Mouse (Mus musculus) monocyte, adult 5-6 weeks (primary cell): ENCODE measurements around the gene Wdr59. TPM values are rescaled to one million over a fixed set of nuclear protein-coding genes. Genes with fewer than 3 reads are reported as not detected.
A peak's percentile ranks its signal among the peaks of the same experiment; 100 is the strongest.

ENCODE experiments used
- ATAC-seq: fragments of 153-309, 156-312 bp; replicated peaks from 2 replicates; pipeline ENCODE4 v1.8.0; 2017; ENCODE audit warnings: mild to moderate bottlenecking; ENCODE audit not compliant: low TSS enrichment, insufficient number of reproducible peaks, severe bottlenecking, poor library complexity, low FRiP score
- total RNA-seq: library from RNA; stranded (forward); fragments of 200-1000, 200-491, 200-594 nt; gene quantifications from 3 replicates; pipeline ENCODE4 v1.2.3, GENCODE M21; 2017

Gene Wdr59
- total RNA-seq, 1 experiment from 2014 or later = 2.7 TPM

GRCm38 (mm10) chr8:111543712-111544380 lies 22.0 kb upstream of the Wdr59 start:
- ATAC-seq = no peak

- no peak for ATAC-seq
These were observed 17.7 kb upstream of the Wdr59 start for GRCm38 (mm10) chr8:111539422-111540076.

GRCm38 (mm10) chr8:111538194-111538593 lies 16.3 kb upstream of the Wdr59 start:
- no peak for ATAC-seq

GRCm38 (mm10) chr8:111537765-111538158 lies 15.9 kb upstream of the Wdr59 start:
- ATAC-seq = no peak

- 0 out of 2 replicates have a peak, but pooled peaks have one; percentile 7 for ATAC-seq
These were observed 15.3 kb upstream of the Wdr59 start for GRCm38 (mm10) chr8:111536978-111537764.

- peak; percentile 68 for ATAC-seq
These were observed 14.4 kb upstream of the Wdr59 start, which contains the start of gene Znrf1 for GRCm38 (mm10) chr8:111536031-111536977. Gene Znrf1, plus strand, starts transcription at chr8:111536097.

GRCm38 (mm10) chr8:111535491-111535890 lies 13.6 kb upstream of the Wdr59 start:
- no peak for ATAC-seq

- ATAC-seq = no peak
These were observed 11.6 kb upstream of the Wdr59 start for GRCm38 (mm10) chr8:111533503-111533902.

GRCm38 (mm10) chr8:111531621-111532020 lies 9.7 kb upstream of the Wdr59 start:
- ATAC-seq = no peak

GRCm38 (mm10) chr8:111531191-111531590 lies 9.3 kb upstream of the Wdr59 start:
- no peak for ATAC-seq

- no peak for ATAC-seq
These were observed 6.2 kb upstream of the Wdr59 start for GRCm38 (mm10) chr8:111528071-111528470.

- ATAC-seq = no peak
These were observed 5.3 kb upstream of the Wdr59 start for GRCm38 (mm10) chr8:111527149-111527548.

- no peak for ATAC-seq
These were observed 4.6 kb upstream of the Wdr59 start for GRCm38 (mm10) chr8:111526403-111527024.

- ATAC-seq = no peak
These were observed 4.4 kb downstream of the Wdr59 start for GRCm38 (mm10) chr8:111517466-111517865.

GRCm38 (mm10) chr8:111516451-111517035 lies 5.3 kb downstream of the Wdr59 start:
- ATAC-seq = no peak

- ATAC-seq = no peak
These were observed 8.4 kb downstream of the Wdr59 start for GRCm38 (mm10) chr8:111513446-111513845.

GRCm38 (mm10) chr8:111512941-111513340 lies 9.0 kb downstream of the Wdr59 start:
- ATAC-seq = no peak

GRCm38 (mm10) chr8:111510401-111510800 lies 11.5 kb downstream of the Wdr59 start:
- ATAC-seq = no peak
